Mouse (Mus musculus) retina, postnatal 1 day (tissue): ENCODE measurements at regions not wholly inside any gene's neighbourhood (a gene's known extent, or its start where the extent isn't known, plus 50 kb on each side); places are given as distances from the start of the nearest gene placed in this dataset.
"Not testable (repeated sequence)": the region's sequence is repeated elsewhere in the genome, so short reads cannot be mapped to it uniquely, and the experiment has no call there.

Source experiments
- DNase-seq: peaks from one replicate; pipeline ENCODE4 v3.0.0-alpha.2; 2012

- DNase-seq: no peak
Observed at GRCm38 (mm10) chrX:18727940-18728710, 266.9 kb upstream of the 4930578C19Rik start.

- no peak for DNase-seq
Observed at GRCm38 (mm10) chrX:18687216-18687615, 226.0 kb upstream of the 4930578C19Rik start.

- DNase-seq: not testable (repeated sequence)
Observed at GRCm38 (mm10) chrX:18667251-18667650, 206.1 kb upstream of the 4930578C19Rik start.

GRCm38 (mm10) chrX:18663101-18663500, 201.9 kb upstream of the 4930578C19Rik start:
- peak; percentile 70 for DNase-seq

- no peak for DNase-seq
Observed at GRCm38 (mm10) chrX:18618581-18618980, 157.4 kb upstream of the 4930578C19Rik start.
